Mouse (Mus musculus): ENCODE measurements around the gene Lpin2.

DNA sequence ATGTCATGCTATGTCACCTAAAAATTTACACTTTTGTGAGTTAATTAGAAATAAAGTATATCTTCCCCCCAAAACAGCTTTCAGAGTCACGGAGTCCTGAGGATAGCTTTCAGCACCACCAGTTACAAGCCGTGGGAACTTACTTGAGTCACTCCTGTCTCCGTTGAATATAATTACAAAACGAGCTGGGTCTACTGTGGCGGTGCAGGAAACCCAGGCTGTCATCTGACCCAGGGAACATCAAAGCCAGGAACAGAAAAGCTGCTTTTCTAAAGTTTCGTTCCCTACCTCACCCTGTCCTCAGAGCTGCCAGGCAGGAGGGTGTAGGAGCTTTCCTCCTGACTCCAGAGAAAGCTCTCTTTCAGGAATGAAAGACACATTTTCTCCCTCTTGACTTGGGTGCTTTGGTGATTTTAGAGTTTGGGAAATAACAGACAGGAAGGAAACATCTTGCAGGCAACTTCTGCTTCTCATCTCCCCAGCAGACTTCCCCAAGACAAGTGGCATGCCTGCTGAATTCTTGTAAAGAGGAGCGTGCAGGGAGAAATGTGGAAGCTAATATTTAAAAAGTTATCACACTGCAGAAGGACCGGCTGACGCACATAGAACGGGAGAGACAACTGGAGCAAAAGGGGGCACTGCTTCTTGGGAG, 3.7 kb upstream of the Lpin2 start:
- TF ChIP-seq EP300 (IDR thresholded peaks at IDR 0.05; ENCODE audit: low read depth) (no peak), CTCF (IDR thresholded peaks at IDR 0.05; ENCODE audit: low read depth) (no peak)

All from liver, embryonic 14.5 days (tissue).